Mouse (Mus musculus) sigmoid colon, adult 10 weeks (tissue): ENCODE results near the gene Ergic1. TPM values are rescaled to one million over a fixed set of nuclear protein-coding genes. Genes with fewer than 3 reads are reported as not detected.

Experiments used
- polyA plus RNA-seq: library from polyadenylated mRNA; stranded (reverse); fragments of 350-450 nt; fragmentation: Illumina TruSeq; extraction: RNeasy Lipid Tissue Mini Kit (QIAGEN cat#74804); gene quantifications from one replicate; pipeline ENCODE4 v1.2.3, GENCODE M21; 2014; ENCODE audit warnings: low read depth, low replicate concordance

Gene Ergic1
- polyA plus RNA-seq = 57.9 TPM

DNA sequence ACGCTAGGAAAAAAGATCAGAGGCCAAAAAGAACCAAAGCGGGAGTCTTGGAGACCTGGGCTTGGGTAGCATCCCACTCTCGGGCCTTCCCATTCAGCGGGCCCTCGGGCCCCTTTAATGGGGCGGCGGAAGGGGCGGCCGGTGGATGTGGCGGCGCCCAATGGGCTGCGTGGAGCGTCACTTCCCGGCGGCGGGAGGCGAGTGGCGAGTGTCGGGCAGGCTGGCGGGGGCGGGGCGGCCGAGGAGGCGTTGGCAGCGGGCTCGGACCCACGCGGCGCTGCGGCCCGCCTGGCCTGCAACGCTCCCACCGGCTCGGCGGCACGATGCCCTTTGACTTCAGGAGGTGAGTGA lies at the start of gene Ergic1:
TSS of gene Ergic1 (plus strand) at position 200 of the 351 bp plus-strand sequence.

DNA sequence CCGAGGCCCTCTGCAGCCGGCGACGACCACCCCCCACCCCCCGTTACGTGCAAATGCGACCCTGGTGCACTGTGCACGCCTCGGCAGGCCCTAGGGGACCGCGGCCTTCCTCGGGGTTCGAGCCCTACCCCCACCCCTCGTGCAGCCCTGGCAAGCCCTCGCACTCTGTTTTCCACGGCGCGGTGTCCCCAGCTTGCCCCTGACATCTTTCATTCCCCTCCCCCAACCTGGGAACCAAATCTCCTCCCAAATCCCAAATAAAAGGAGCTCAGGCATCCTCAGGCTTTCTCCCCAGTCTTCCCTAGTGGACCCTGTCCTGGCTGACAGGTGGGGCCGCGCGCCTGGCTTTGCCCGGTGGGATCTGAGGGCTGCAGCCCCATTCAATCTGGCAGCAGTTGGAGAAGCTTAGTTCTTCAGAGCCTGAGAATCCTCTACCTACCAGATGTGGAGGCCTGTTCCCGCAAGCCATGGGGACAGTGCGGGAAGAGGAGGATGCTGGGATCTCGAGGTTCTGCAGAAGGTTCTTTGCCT lies 427 bp downstream of the Ergic1 start, which contains the start of gene Dusp1:
TSS of gene Dusp1 (minus strand) at position 478 of the 531 bp plus-strand sequence.

DNA sequence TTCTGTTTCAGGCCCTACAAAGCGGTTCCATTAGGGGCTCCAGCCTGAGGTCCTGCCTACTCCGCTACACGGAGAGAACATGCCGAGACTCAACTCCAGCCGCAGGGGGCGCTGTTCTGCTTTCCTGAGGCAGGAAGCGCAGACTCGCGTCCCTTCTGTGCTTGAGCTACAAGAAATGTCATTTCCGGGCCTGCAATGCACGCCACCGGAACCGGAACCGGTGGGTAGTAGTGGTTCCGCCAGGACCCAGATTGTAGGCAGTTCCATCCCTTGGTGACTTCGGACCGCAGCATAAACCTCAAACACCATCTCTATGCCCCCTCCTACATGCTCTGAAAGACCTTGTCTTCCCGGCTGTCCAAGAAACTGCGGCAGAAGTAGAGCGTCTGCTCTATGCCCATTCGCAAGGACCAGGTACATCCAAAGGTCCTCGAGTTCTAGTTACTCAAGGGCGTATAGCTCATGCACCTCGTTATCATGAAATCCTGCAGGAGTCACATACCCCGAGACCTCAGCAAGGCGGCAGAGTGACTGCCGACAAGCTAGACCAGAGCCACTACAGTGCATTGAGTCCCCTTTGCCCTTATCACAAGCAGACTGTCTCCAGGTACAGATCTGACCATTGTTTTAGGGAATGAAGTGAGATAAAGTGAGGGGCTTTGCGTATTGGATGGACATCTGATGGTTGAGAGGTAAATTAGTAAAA lies 101.8 kb downstream of the Ergic1 start, which contains the start of gene Atp6v0e:
TSS of gene Atp6v0e (plus strand) at position 254 of the 706 bp plus-strand sequence.

Other genes starting within 250 kb of the Ergic1 start
- gene Neurl1b, start 146.7 kb upstream of the Ergic1 start, polyA plus RNA-seq = 5.7 TPM
- gene Dusp1, start 639 bp downstream of the Ergic1 start, polyA plus RNA-seq = 42.6 TPM
- gene Atp6v0e, start 101.7 kb downstream of the Ergic1 start, polyA plus RNA-seq = 49.1 TPM
- 90.0 TPM for gene Crebrf, start 154.2 kb downstream of the Ergic1 start, polyA plus RNA-seq
- gene Bnip1, start 219.6 kb downstream of the Ergic1 start, polyA plus RNA-seq = 27.2 TPM